Mouse (Mus musculus) left cerebral cortex, postnatal 36 days (tissue): ENCODE measurements around the gene Tifa. TPM values are rescaled to one million over a fixed set of nuclear protein-coding genes. Genes with fewer than 3 reads are reported as not detected.
"Not testable (repeated sequence)": the region's sequence is repeated elsewhere in the genome, so short reads cannot be mapped to it uniquely, and the experiment has no call there.

ENCODE experiments used
- DNase-seq, 2 experiments: peaks; one replicate each; pipeline ENCODE4 v3.0.0; 2021 to 2022; ENCODE audit warnings: low spot score in 2 of 2, mixed read lengths in 1 of 2
- intact Hi-C: fragments of 180-260 bp; cut with DNase I; formaldehyde crosslinking; loops from one replicate; pipeline ENCODE4 v1.15.1; 2025
- total RNA-seq, 2 experiments: library from RNA; stranded (reverse); gene quantifications; 2 replicates each; pipeline ENCODE4 v1.2.3; 2021

Gene Tifa
- total RNA-seq, 2 experiments from 2014 or later = 4.7 to 5.0 TPM

- no peak for DNase-seq
- intact Hi-C loops = no loop called here
Observed at GRCm38 (mm10) chr3:127782921-127783320, 6.7 kb upstream of the Tifa start.

- intact Hi-C loops, DNase-seq: not testable (repeated sequence)
Observed at GRCm38 (mm10) chr3:127783680-127784079, 5.9 kb upstream of the Tifa start.

- intact Hi-C loops = no loop called here
- no peak for DNase-seq
Observed at GRCm38 (mm10) chr3:127787032-127787431, 2.6 kb upstream of the Tifa start.

GRCm38 (mm10) chr3:127788038-127788437 lies 1.6 kb upstream of the Tifa start:
- no peak for DNase-seq
- intact Hi-C loops = no loop called here

- DNase-seq = no peak
- intact Hi-C loops = no loop called here
Observed at GRCm38 (mm10) chr3:127788919-127789318, 686 bp upstream of the Tifa start.

- DNase-seq = peak in 1 of 2 experiments; percentile 24
- intact Hi-C loops = no loop called here
Observed at GRCm38 (mm10) chr3:127790234-127791055, 840 bp downstream of the Tifa start.

- intact Hi-C loops = no loop called here
- DNase-seq = no peak
Observed at GRCm38 (mm10) chr3:127791056-127791483, 1.5 kb downstream of the Tifa start.

- intact Hi-C loops = no loop called here
- no peak for DNase-seq
Observed at GRCm38 (mm10) chr3:127791595-127792561, 2.3 kb downstream of the Tifa start.

GRCm38 (mm10) chr3:127793022-127793421 lies 3.4 kb downstream of the Tifa start:
- no peak for DNase-seq
- intact Hi-C loops = no loop called here

GRCm38 (mm10) chr3:127795762-127796161 lies 6.2 kb downstream of the Tifa start:
- intact Hi-C loops = no loop called here
- no peak for DNase-seq

GRCm38 (mm10) chr3:127796271-127796670 lies 6.7 kb downstream of the Tifa start:
- intact Hi-C loops = no loop called here
- DNase-seq = no peak

- intact Hi-C loops = no loop called here
- DNase-seq = no peak
Observed at GRCm38 (mm10) chr3:127801162-127801561, 11.6 kb downstream of the Tifa start.

GRCm38 (mm10) chr3:127802814-127803213 lies 13.2 kb downstream of the Tifa start:
- DNase-seq = peak; percentile 23 to 42
- intact Hi-C loops = no loop called here

GRCm38 (mm10) chr3:127804439-127804838 lies 14.8 kb downstream of the Tifa start:
- DNase-seq = no peak
- intact Hi-C loops = no loop called here

- no peak for DNase-seq
- intact Hi-C loops = no loop called here
Observed at GRCm38 (mm10) chr3:127805071-127805470, 15.5 kb downstream of the Tifa start.

GRCm38 (mm10) chr3:127805991-127806390 lies 16.4 kb downstream of the Tifa start:
- intact Hi-C loops = no loop called here

GRCm38 (mm10) chr3:127807846-127808245 lies 18.2 kb downstream of the Tifa start:
- intact Hi-C loops = no loop called here

More at GRCm38 (mm10) chr3:127805991-127806390, 16.4 kb downstream of the Tifa start:
- DNase-seq = no peak

GRCm38 (mm10) chr3:127809103-127809502 lies 19.5 kb downstream of the Tifa start:
- intact Hi-C loops = no loop called here
- DNase-seq = no peak

More at GRCm38 (mm10) chr3:127807846-127808245, 18.2 kb downstream of the Tifa start:
- DNase-seq = no peak

GRCm38 (mm10) chr3:127817120-127817683 lies 27.6 kb downstream of the Tifa start:
- no peak for DNase-seq
- intact Hi-C loops = no loop called here
